Mouse (Mus musculus) CH12.LX (cell line): ENCODE results near the gene Copb1.

Source experiments
- CTCF ChIP-seq, 2 experiments: IDR thresholded peaks in 1 of 2; conservative IDR thresholded peaks in 1 of 2; 2 replicates each; pipeline ENCODE4 v1.5.1; 2011 to 2012; ENCODE audit warnings: low read depth in 2 of 2, low read length in 2 of 2, improper control_type of control experiment in 1 of 2, inconsistent platforms in 1 of 2, mild to moderate bottlenecking in 1 of 2, moderate library complexity in 1 of 2
- EP300 ChIP-seq: IDR thresholded peaks from 2 replicates; pipeline ENCODE4 v1.6.1; 2011; ENCODE audit warnings: low read length, improper control_type of control experiment
- MAX ChIP-seq: IDR thresholded peaks from 2 replicates; pipeline ENCODE4 v1.6.1; 2011; ENCODE audit warnings: low read length, improper control_type of control experiment
- POLR2A ChIP-seq: IDR thresholded peaks from 2 replicates; pipeline ENCODE4 v1.6.1; 2011; ENCODE audit warnings: low read depth, mild to moderate bottlenecking, improper control_type of control experiment, low read length
- SIN3A ChIP-seq: IDR thresholded peaks from 2 replicates; pipeline ENCODE4 v1.6.1; 2012; ENCODE audit warnings: low read length, improper control_type of control experiment, inconsistent platforms
- TBP ChIP-seq: conservative IDR thresholded peaks from 2 replicates; pipeline ENCODE4 v1.6.1; 2011; ENCODE audit warnings: low read depth, low read length, improper control_type of control experiment
- UBTF ChIP-seq: IDR thresholded peaks from 2 replicates; pipeline ENCODE4 v1.6.1; 2012; ENCODE audit warnings: low read depth, mild to moderate bottlenecking, inconsistent platforms, low read length, improper control_type of control experiment, moderate library complexity
- ZNF384 ChIP-seq: IDR thresholded peaks from 2 replicates; pipeline ENCODE4 v1.6.1; 2012; ENCODE audit warnings: low read depth, low read length, improper control_type of control experiment, inconsistent platforms

DNA sequence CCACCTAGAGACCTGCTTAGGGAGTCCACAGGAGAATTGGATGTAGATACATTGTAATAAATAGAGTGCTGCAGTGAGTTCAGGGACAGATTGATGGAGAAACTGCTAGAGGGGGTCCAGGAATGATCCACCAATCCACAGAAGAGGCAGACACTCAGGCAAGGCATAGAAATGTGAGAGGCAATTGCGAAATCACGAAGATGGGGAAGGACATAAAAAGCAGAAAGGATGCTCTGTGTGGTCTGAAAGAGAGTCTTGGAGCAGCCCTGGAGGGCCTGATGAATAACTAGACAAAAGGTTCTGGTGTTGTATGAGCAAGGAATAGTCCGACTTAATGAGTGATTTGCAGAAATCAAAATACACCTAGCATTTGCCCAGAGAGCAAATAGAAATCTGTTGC, 71.8 kb downstream of the Copb1 start:
- no peak for TF ChIP-seq CTCF (conservative IDR thresholded peaks at IDR 0.05 in 1 of 2, IDR thresholded peaks at IDR 0.05 in 1 of 2; ENCODE audit: low read depth in 2 of 2, low read length in 2 of 2)
- no peak for TF ChIP-seq ZNF384
- no peak for TF ChIP-seq TBP
- TF ChIP-seq EP300 = no peak
- TF ChIP-seq UBTF = no peak
- TF ChIP-seq SIN3A = no peak
- TF ChIP-seq POLR2A = no peak
- no peak for TF ChIP-seq MAX
